Mouse (Mus musculus): Measurements from ENCODE around the gene Krtap4-7.

DNA sequence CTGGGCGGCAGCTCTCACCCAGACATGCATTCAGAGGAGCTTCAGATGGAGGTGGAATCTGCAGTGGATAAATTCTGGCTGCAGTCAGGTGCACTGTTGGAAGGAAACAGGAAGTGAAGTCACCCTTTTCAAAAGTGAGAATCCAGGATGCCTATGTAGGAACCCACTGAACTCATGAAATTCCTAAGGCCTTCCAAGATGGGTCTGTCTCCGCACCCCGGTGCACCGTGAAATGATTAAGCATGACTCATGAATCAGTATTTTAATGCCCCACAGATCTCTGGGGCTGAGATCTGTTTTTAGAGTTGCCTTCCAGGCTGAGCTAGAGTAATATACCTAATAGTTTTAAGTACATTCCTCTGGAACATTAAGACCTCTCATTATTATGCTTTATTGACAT is 15.4 kb upstream of the Krtap4-7 start:
- TF ChIP-seq CTCF (IDR thresholded peaks at IDR 0.05; ENCODE audit: low read depth, low read length) (no peak), POLR2A (IDR thresholded peaks at IDR 0.05; ENCODE audit: extremely low read depth, insufficient read depth, low read length) (no peak)

Data from liver, adult 2 months (tissue).